Mouse (Mus musculus): Measurements from ENCODE around the gene Rag1.

DNA sequence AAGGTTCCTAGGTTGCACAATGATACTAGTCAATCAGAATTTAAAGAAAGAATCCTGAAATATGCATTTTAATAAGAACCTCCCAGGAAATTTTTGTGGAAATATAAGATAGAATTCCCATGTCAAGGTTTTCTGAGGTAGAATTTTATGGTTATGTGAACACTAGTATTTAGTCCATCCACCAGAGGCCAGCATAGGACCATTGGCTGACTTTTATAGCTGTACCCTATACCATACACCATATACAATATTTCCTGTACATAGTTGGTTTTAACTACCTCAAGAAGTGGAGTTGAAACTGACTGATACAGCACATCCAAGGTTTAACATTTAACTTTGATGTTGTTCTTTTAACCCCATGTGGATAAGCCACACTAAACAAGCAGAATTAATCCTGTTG, 52.1 kb downstream of the Rag1 start:
- no peak for TF ChIP-seq POLR2A (IDR thresholded peaks at IDR 0.05; ENCODE audit: extremely low read depth, insufficient read depth, low read length)
- TF ChIP-seq CTCF (IDR thresholded peaks at IDR 0.05; ENCODE audit: extremely low read depth, insufficient read depth, low read length) = no peak

Data from cortical plate, adult 2 months (tissue).